Mouse (Mus musculus) stomach, postnatal 0 days (tissue): ENCODE results near the gene Myadm. TPM values are rescaled to one million over a fixed set of nuclear protein-coding genes. Genes with fewer than 3 reads are reported as not detected.

ENCODE experiments used
- ATAC-seq: fragments of 200-750 bp; cut with Nextera tagmentation; 2 replicates; pipeline ENCODE4 v1.8.0; 2017; ENCODE audit not compliant: low FRiP score, low TSS enrichment
- DNase-seq: peaks from one replicate; pipeline ENCODE4 v3.0.0-alpha.2; 2016; ENCODE audit warnings: low spot score
- H3K27ac ChIP-seq: fragments of 300-500 bp; sonication (generic); replicated peaks from 2 replicates; pipeline ENCODE4 v1.5.1; 2014; ENCODE audit warnings: mild to moderate bottlenecking, control low read depth
- H3K27me3 ChIP-seq: fragments of 300-500 bp; sonication (generic); 2 replicates; pipeline ENCODE4 v1.6.1; 2014; ENCODE audit warnings: low read length; ENCODE audit not compliant: control insufficient read depth, insufficient read depth
- H3K36me3 ChIP-seq: fragments of 300-500 bp; sonication (generic); 2 replicates; pipeline ENCODE4 v1.6.1; 2014; ENCODE audit warnings: low read length, mixed read lengths; ENCODE audit not compliant: control insufficient read depth, insufficient read depth
- H3K4me1 ChIP-seq: fragments of 300-500 bp; sonication (generic); replicated peaks from 2 replicates; pipeline ENCODE4 v1.6.1; 2014; ENCODE audit warnings: antibody characterized with exemption; ENCODE audit not compliant: control insufficient read depth, insufficient read depth
- H3K4me2 ChIP-seq: fragments of 300-500 bp; sonication (generic); replicated peaks from 2 replicates; pipeline ENCODE4 v1.6.1; 2014; ENCODE audit warnings: low read depth, mild to moderate bottlenecking, control low read depth, moderate library complexity
- H3K4me3 ChIP-seq: fragments of 300-500 bp; sonication (generic); 2 replicates; pipeline ENCODE4 v1.5.1; 2014; ENCODE audit warnings: low read depth, low read length, control low read depth
- H3K9ac ChIP-seq: fragments of 300-500 bp; sonication (generic); 2 replicates; pipeline ENCODE4 v1.6.1; 2014; ENCODE audit warnings: mild to moderate bottlenecking, low read length, control low read depth, mixed read lengths
- H3K9me3 ChIP-seq: fragments of 300-500 bp; sonication (generic); 2 replicates; pipeline ENCODE4 v1.6.1; 2016; ENCODE audit warnings: low read length; ENCODE audit not compliant: control insufficient read depth
- CTCF ChIP-seq: IDR thresholded peaks from 2 replicates; pipeline ENCODE4 v1.5.1; 2016; ENCODE audit warnings: antibody characterized with exemption, low read depth, mild to moderate bottlenecking, moderate library complexity
- EP300 ChIP-seq: optimal IDR thresholded peaks from 2 replicates; pipeline ENCODE3; 2016; ENCODE audit warnings: antibody characterized with exemption
- WGBS: fragments of 180-500 bp; shearing (Covaris S2); extraction: QIAGEN DNeasy Blood & Tissue Kit; methylation state at CpG from one replicate; pipeline ENCODE4 v1.1.7; 2014; 5-methylcytosine and 5-hydroxymethylcytosine counted together
- polyA plus RNA-seq: library from polyadenylated mRNA; unstranded; fragments of >200 nt; fragmentation: Nextera tagmentation; extraction: Ambion mirVana; gene quantifications from 2 replicates; pipeline ENCODE4 v1.2.1, GENCODE M21; 2015

Myadm gene
- polyA plus RNA-seq, 1 experiment from 2014 or later: 94.0 TPM

GRCm38 (mm10) chr7:3264390-3265022 is 24.4 kb upstream of the Myadm start:
- Histone ChIP-seq H3K4me3 (no peak overlapping the region), H3K36me3 (no peaks in the 10 kb centered on the region), H3K9me3 (no peaks in the 10 kb centered on the region), H3K9ac (no peak overlapping the region), H3K27ac (no peak overlapping the region), H3K4me1 (no peaks in the 10 kb centered on the region), H3K4me2 (peak overlapping the region; percentile 23; the same call in 1 of the 2 replicates), H3K27me3 (no peaks in the 10 kb centered on the region)
- peak; percentile 53 for TF ChIP-seq CTCF
- no peak for TF ChIP-seq EP300
- peak; percentile 47; the same call in 1 of the 2 replicates for ATAC-seq
- DNase-seq: no peak
- 34% methylated on average over 22 of the region's 22 CpGs for WGBS

- TF ChIP-seq EP300 (no peak), CTCF (no peak)
- H3K4me1 ChIP-seq: no peaks in the 10 kb centered on the region
- no peak for DNase-seq
- H3K27me3 ChIP-seq: no peaks in the 10 kb centered on the region
- no peak for ATAC-seq
- H3K9ac ChIP-seq: no peak overlapping the region
- no peak overlapping the region for H3K4me3 ChIP-seq
- no peak overlapping the region for H3K27ac ChIP-seq
- H3K36me3 ChIP-seq: no peaks in the 10 kb centered on the region
- no peaks in the 10 kb centered on the region for H3K9me3 ChIP-seq
- WGBS: 68% methylated on average over 6 of the region's 6 CpGs
- H3K4me2 ChIP-seq: no peak overlapping the region
Measured at GRCm38 (mm10) chr7:3265311-3265710, 23.6 kb upstream of the Myadm start.

- DNase-seq (no peak), ATAC-seq (no peak)
- H3K27me3 ChIP-seq: no peaks in the 10 kb centered on the region
- 73% methylated on average over 3 of the region's 3 CpGs for WGBS
- H3K27ac ChIP-seq: no peak overlapping the region
- no peaks in the 10 kb centered on the region for H3K9me3 ChIP-seq
- H3K4me1 ChIP-seq: no peaks in the 10 kb centered on the region
- H3K4me3 ChIP-seq: no peak overlapping the region
- H3K4me2 ChIP-seq: no peak overlapping the region
- no peak overlapping the region for H3K9ac ChIP-seq
- H3K36me3 ChIP-seq: no peaks in the 10 kb centered on the region
- TF ChIP-seq CTCF (no peak), EP300 (no peak)
Measured at GRCm38 (mm10) chr7:3267261-3267660, 21.6 kb upstream of the Myadm start.

GRCm38 (mm10) chr7:3267888-3268287 is 21.0 kb upstream of the Myadm start:
- ATAC-seq (no peak), DNase-seq (no peak)
- no peaks in the 10 kb centered on the region for H3K4me1 ChIP-seq

GRCm38 (mm10) chr7:3268291-3268690 is 20.6 kb upstream of the Myadm start:
- Histone ChIP-seq H3K27ac (no peak overlapping the region), H3K9me3 (no peaks in the 10 kb centered on the region), H3K9ac (no peak overlapping the region), H3K36me3 (no peaks in the 10 kb centered on the region), H3K27me3 (no peaks in the 10 kb centered on the region), H3K4me3 (no peak overlapping the region), H3K4me1 (no peaks in the 10 kb centered on the region), H3K4me2 (no peak overlapping the region)
- ATAC-seq (no peak), DNase-seq (no peak)
- WGBS: 33% methylated on average over 3 of the region's 3 CpGs
- TF ChIP-seq CTCF (no peak), EP300 (no peak)

More at GRCm38 (mm10) chr7:3267888-3268287, 21.0 kb upstream of the Myadm start:
- Histone ChIP-seq H3K9ac (no peak overlapping the region), H3K9me3 (no peaks in the 10 kb centered on the region), H3K27me3 (no peaks in the 10 kb centered on the region), H3K4me3 (no peak overlapping the region), H3K36me3 (no peaks in the 10 kb centered on the region), H3K27ac (no peak overlapping the region), H3K4me2 (no peak overlapping the region)
- TF ChIP-seq EP300 (no peak), CTCF (no peak)
- WGBS: 63% methylated on average over 8 of the region's 8 CpGs

GRCm38 (mm10) chr7:3272206-3272605 is 16.7 kb upstream of the Myadm start:
- no peaks in the 10 kb centered on the region for H3K4me1 ChIP-seq
- H3K27me3 ChIP-seq: no peaks in the 10 kb centered on the region
- no peak overlapping the region for H3K4me3 ChIP-seq
- H3K27ac ChIP-seq: no peak overlapping the region
- H3K9ac ChIP-seq: no peak overlapping the region
- DNase-seq: no peak
- no peak overlapping the region for H3K4me2 ChIP-seq
- H3K9me3 ChIP-seq: no peaks in the 10 kb centered on the region
- no peaks in the 10 kb centered on the region for H3K36me3 ChIP-seq
- 86% methylated on average over 9 of the region's 9 CpGs for WGBS
- TF ChIP-seq EP300: no peak
- TF ChIP-seq CTCF: no peak
- no peak for ATAC-seq
